Mouse (Mus musculus) stomach, embryonic 15.5 days (tissue): Measurements from ENCODE around the gene 1700093K21Rik. TPM values are rescaled to one million over a fixed set of nuclear protein-coding genes. Genes with fewer than 3 reads are reported as not detected.
A peak's percentile ranks its signal among the peaks of the same experiment; 100 is the strongest.
"Not testable (repeated sequence)": the region's sequence is repeated elsewhere in the genome, so short reads cannot be mapped to it uniquely, and the experiment has no call there.

Source experiments
- ATAC-seq: fragments of 200-750 bp; cut with Nextera tagmentation; 2 replicates; pipeline ENCODE4 v1.8.0; 2017; ENCODE audit warnings: low read depth, moderate number of reproducible peaks, moderate TSS enrichment; ENCODE audit not compliant: insufficient read depth, low FRiP score
- H3K27ac ChIP-seq: fragments of 300-500 bp; sonication (generic); 2 replicates; pipeline ENCODE4 v1.5.1; 2015; ENCODE audit warnings: mild to moderate bottlenecking, inconsistent platforms
- H3K27me3 ChIP-seq: fragments of 300-500 bp; sonication (generic); replicated peaks from 2 replicates; pipeline ENCODE4 v1.6.1; 2015; ENCODE audit warnings: inconsistent platforms
- H3K36me3 ChIP-seq: fragments of 300-500 bp; sonication (generic); 2 replicates; pipeline ENCODE4 v1.6.1; 2015; ENCODE audit warnings: inconsistent platforms
- H3K4me1 ChIP-seq: fragments of 300-500 bp; sonication (generic); 2 replicates; pipeline ENCODE4 v1.6.1; 2015; ENCODE audit warnings: inconsistent platforms
- H3K4me2 ChIP-seq: fragments of 300-500 bp; sonication (generic); 2 replicates; pipeline ENCODE4 v1.6.1; 2015; ENCODE audit warnings: mild to moderate bottlenecking, inconsistent platforms
- H3K4me3 ChIP-seq: fragments of 300-500 bp; sonication (generic); replicated peaks from 2 replicates; pipeline ENCODE4 v1.5.1; 2015; ENCODE audit warnings: inconsistent platforms
- H3K9ac ChIP-seq: fragments of 300-500 bp; sonication (generic); 2 replicates; pipeline ENCODE4 v1.6.1; 2015; ENCODE audit warnings: inconsistent platforms
- H3K9me3 ChIP-seq: fragments of 300-500 bp; sonication (generic); 2 replicates; pipeline ENCODE4 v1.6.1; 2016; ENCODE audit warnings: inconsistent platforms
- WGBS: fragments of 180-500 bp; shearing (Covaris S2); methylation state at CpG from one replicate; pipeline ENCODE4 v1.1.7; 2015; 5-methylcytosine and 5-hydroxymethylcytosine counted together
- polyA plus RNA-seq: library from polyadenylated mRNA; unstranded; fragments of >200 nt; fragmentation: Nextera tagmentation; extraction: Ambion mirVana; gene quantifications from 2 replicates; pipeline ENCODE4 v1.2.1, GENCODE M21; 2015

Gene 1700093K21Rik
- polyA plus RNA-seq, result not detected in 2 replicates

DNA sequence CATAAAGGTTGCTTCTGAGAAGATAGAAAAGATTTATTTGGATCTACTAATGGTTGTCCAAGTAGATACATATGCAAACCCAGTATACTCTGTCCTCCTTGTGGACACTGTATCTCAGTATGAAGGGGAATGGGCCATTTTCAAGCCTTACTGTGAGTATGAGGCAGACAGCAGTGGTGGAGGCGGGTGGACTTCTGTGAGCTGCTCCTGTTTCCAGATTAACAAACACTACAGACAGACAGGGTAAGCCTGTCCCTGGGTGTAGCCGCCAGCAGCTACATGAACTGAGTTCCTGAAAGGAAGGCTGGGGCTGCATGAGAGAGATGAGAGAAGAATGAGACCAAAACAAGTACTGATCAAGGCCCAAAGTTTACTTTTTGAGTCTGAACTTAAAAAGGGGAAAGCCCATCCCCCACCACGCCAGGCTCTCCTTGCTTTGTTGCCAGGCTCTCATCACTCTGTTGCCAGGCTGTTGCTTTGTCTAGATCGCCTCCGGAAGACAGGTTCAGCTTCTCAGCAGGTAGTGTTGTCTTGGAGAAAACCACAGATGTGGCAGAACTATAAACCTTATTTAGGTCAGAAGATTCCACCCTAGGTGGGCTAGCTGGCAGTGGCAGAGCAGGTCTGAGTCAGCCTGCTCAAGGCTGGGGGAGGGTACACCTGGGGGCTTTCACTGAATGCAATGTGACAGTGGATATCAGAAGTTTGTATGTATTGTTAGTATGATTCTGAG, at the start of gene 1700093K21Rik:
TSS of gene 1700093K21Rik (minus strand) at position 683 of the 733 bp plus-strand sequence.
- Histone ChIP-seq H3K36me3 (no peaks in the 10 kb centered on the region), H3K27me3 (no peaks in the 10 kb centered on the region), H3K4me3 (no peak within 1 kb of the TSS), H3K27ac (no peak within 1 kb of the TSS), H3K9ac (no peak within 1 kb of the TSS), H3K4me2 (no peak within 1 kb of the TSS), H3K4me1 (no peaks in the 10 kb centered on the region), H3K9me3 (no peaks in the 10 kb centered on the region)
- ATAC-seq, result no peak
- 48% methylated on average over 5 of the region's 5 CpGs for WGBS

DNA sequence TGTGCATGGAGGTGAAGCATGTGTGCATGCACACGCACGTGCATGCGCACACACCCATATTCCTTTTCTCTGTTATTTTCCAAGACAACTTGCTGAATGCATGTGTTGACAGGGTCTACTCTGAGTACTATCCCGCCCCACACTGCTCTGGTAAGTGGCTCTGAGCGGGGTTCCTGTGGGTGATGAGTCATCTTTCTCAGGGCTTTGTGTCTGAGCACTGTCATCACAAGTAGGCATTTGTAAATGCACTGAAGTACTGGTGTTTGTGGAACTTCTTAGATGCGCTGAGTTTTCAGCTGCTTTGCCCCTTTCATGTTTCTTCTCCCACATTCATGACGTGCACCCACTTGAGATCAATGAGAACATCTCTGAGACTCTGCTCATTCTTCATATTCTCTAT, 49.2 kb upstream of the 1700093K21Rik start:
- no peak overlapping the region for H3K27ac ChIP-seq
- WGBS, result 84% methylated on average over 7 of the region's 7 CpGs
- no peak overlapping the region for H3K4me3 ChIP-seq

DNA sequence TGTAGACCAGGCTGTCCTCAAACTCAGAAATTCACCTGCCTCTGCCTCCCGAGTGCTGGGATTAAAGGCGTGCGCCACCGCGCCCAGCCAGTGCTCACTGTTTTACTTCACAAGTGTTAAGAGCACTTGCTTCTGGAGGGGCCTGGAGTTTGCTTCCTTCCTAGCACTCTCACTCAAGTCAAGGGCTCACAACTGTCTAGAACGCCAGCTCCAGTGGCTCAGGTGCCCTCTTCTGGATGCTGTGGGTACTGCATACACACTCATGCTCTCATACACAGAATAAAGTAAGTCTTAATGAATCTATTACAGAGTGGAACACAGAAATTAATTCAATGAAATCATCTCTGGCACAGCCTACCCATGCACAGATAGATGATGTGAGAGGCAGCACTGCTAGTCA, 44.8 kb upstream of the 1700093K21Rik start:
- Histone ChIP-seq H3K9ac (no peak overlapping the region), H3K27ac (no peak overlapping the region), H3K4me2 (no peak overlapping the region), H3K27me3 (no peaks in the 10 kb centered on the region), H3K36me3 (0 out of 2 replicates have a peak, but pooled peaks cover under 1% of the 10 kb centered on the region), H3K4me3 (no peak overlapping the region), H3K9me3 (no peaks in the 10 kb centered on the region), H3K4me1 (no peaks in the 10 kb centered on the region)
- WGBS, result 61% methylated on average over 6 of the region's 6 CpGs
- ATAC-seq, result no peak

More for the DNA sequence above, 49.2 kb upstream of the 1700093K21Rik start:
- no peak overlapping the region for H3K9ac ChIP-seq
- H3K4me1 ChIP-seq, result no peaks in the 10 kb centered on the region
- no peak for ATAC-seq
- H3K9me3 ChIP-seq, result no peaks in the 10 kb centered on the region
- no peaks in the 10 kb centered on the region for H3K27me3 ChIP-seq
- 0 out of 2 replicates have a peak, but pooled peaks cover 3% of the 10 kb centered on the region for H3K36me3 ChIP-seq
- no peak overlapping the region for H3K4me2 ChIP-seq

DNA sequence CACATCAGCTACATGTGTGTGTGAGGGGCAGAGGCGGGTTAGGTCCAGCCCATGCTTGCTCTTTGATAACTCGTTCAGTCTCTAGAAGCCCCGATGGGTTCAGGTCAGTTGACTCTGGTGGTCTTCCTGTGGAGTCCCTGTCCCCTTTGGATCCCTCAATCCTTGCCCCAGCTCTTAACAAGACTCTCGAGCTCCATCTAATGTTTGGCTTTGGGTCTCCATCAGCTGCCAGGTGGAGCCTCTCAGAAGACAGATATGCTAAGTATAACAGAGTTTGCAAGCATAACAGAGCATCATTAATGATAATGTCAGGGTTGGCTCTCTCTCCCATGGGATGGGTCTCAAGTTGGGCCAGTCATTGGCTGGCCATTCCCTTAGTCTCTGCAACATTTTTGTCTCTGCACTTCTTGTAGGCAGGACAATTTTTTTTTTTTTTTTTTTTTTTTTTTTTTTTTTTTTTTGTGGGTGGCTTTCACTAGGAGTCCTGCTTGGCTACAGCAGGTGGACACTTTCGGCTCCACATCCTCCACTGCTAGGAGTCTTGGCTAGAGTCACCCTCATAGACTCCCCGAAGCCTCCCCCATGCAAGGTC, 36.2 kb upstream of the 1700093K21Rik start:
- H3K36me3 ChIP-seq, result no peaks in the 10 kb centered on the region
- no peak for ATAC-seq
- no peaks in the 10 kb centered on the region for H3K4me1 ChIP-seq
- H3K4me3 ChIP-seq, result no peak overlapping the region
- H3K4me2 ChIP-seq, result no peak overlapping the region
- no peaks in the 10 kb centered on the region for H3K27me3 ChIP-seq
- H3K9me3 ChIP-seq, result no peaks in the 10 kb centered on the region
- no peak overlapping the region for H3K27ac ChIP-seq
- 64% methylated on average over 6 of the region's 6 CpGs for WGBS
- no peak overlapping the region for H3K9ac ChIP-seq

DNA sequence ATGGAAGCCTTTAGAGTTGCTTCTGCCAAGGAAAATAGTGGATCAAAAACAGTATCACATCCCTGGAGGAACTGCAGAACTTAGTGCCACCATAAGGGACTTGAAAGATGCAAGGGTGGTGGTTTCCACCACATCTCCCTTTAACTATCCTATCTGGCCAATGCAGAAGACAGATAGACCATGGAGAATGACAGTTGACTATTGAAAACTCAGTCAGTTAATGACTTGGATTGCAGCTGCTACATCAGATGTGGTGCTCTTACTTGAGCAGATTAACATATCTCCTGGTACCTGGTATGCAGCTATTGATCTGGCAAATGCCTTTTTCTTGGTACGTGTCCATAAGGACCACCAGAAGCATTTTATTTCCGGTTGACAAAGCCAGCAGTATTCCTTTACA, 16.5 kb upstream of the 1700093K21Rik start:
- H3K27me3 ChIP-seq, result no peaks in the 10 kb centered on the region
- H3K9me3 ChIP-seq, result no peaks in the 10 kb centered on the region
- H3K4me3 ChIP-seq, result no peak overlapping the region
- H3K4me2 ChIP-seq, result no peak overlapping the region
- no peaks in the 10 kb centered on the region for H3K4me1 ChIP-seq
- no peak for ATAC-seq
- WGBS, result 73% methylated on average over 2 of the region's 2 CpGs
- H3K9ac ChIP-seq, result no peak overlapping the region
- H3K36me3 ChIP-seq, result no peaks in the 10 kb centered on the region
- H3K27ac ChIP-seq, result no peak overlapping the region

GRCm38 (mm10) chr11:23518981-23519380, 2.0 kb downstream of the 1700093K21Rik start:
- Histone ChIP-seq H3K4me2 (no peak overlapping the region), H3K9ac (no peak overlapping the region; the same call in 1 of the 2 replicates), H3K9me3 (no peaks in the 10 kb centered on the region), H3K36me3 (no peaks in the 10 kb centered on the region), H3K27me3 (no peaks in the 10 kb centered on the region), H3K4me1 (no peaks in the 10 kb centered on the region), H3K27ac (no peak overlapping the region), H3K4me3 (no peak overlapping the region)
- WGBS, result 73% methylated on average over 3 of the region's 3 CpGs
- ATAC-seq, result no peak

- H3K4me1 ChIP-seq, result no peaks in the 10 kb centered on the region
- 76% methylated on average over 2 of the region's 2 CpGs for WGBS
- no peaks in the 10 kb centered on the region for H3K36me3 ChIP-seq
- no peaks in the 10 kb centered on the region for H3K27me3 ChIP-seq
- no peaks in the 10 kb centered on the region for H3K9me3 ChIP-seq
- H3K9ac ChIP-seq, result no peak overlapping the region
- H3K27ac ChIP-seq, result no peak overlapping the region
- H3K4me2 ChIP-seq, result no peak overlapping the region
- H3K4me3 ChIP-seq, result no peak overlapping the region
- no peak for ATAC-seq
Measured at GRCm38 (mm10) chr11:23515315-23515714, 5.6 kb downstream of the 1700093K21Rik start.

DNA sequence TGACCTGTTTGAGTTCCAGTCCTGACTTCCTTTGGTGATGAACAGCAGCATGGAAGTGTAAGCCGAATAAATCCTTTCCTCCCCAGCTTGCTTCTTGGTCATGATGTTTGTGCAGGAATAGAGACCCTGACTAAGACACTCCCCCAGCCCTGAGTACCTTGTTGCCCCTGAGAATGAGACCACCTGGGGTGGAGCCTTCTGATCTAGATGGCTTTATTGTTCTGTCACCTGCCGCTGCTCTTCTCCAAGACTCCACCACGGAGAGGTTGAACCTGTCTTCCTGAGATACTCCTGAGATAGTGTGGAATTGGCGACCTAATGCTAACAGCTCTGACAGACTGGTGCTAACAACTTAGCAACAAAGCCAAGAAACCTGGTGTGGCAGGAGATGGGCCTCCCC, 6.2 kb downstream of the 1700093K21Rik start:
- not testable (repeated sequence) for H3K9ac ChIP-seq, H3K9me3 ChIP-seq, H3K27ac ChIP-seq, H3K36me3 ChIP-seq, H3K4me2 ChIP-seq, H3K4me3 ChIP-seq, ATAC-seq, H3K4me1 ChIP-seq, H3K27me3 ChIP-seq
- WGBS, result 38% methylated on average over 4 of the region's 4 CpGs

GRCm38 (mm10) chr11:23504801-23505200, 16.2 kb downstream of the 1700093K21Rik start:
- 79% methylated on average over 5 of the region's 5 CpGs for WGBS
- not testable (repeated sequence) for ATAC-seq

DNA sequence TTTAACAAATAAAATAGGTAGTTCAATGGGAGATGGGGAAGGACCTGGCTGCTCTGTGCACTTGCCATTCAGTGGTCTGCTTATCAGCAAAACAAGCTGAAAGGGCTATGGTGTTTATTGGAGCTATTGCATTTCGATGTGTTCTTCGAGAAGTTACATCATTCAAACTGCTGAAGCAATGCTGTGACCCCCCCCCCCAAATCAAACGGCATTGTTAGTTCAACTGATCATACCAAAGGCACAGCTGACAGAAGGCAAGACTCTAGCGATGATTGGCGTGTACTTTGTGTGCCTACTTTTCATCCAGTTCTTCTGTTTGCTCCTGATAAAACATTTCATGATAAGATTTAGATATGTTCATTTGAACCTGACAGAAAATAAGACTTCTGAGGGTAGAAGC, 22.3 kb downstream of the 1700093K21Rik start:
- no peak for ATAC-seq
- Histone ChIP-seq H3K4me1 (peaks cover 12% of the 10 kb centered on the region; the same call in 1 of the 2 replicates), H3K36me3 (peaks cover 6% of the 10 kb centered on the region; the same call in 1 of the 2 replicates), H3K27ac (peak overlapping the region; percentile 77; the same call in 1 of the 2 replicates), H3K4me3 (peak overlapping the region; percentile 90), H3K9ac (no peak overlapping the region), H3K27me3 (no peaks in the 10 kb centered on the region), H3K4me2 (peak overlapping the region; percentile 74), H3K9me3 (no peaks in the 10 kb centered on the region)
- 38% methylated on average over 5 of the region's 5 CpGs for WGBS

More at GRCm38 (mm10) chr11:23504801-23505200, 16.2 kb downstream of the 1700093K21Rik start:
- not testable (repeated sequence) for H3K4me1 ChIP-seq, H3K4me2 ChIP-seq, H3K9me3 ChIP-seq, H3K27me3 ChIP-seq, H3K36me3 ChIP-seq, H3K4me3 ChIP-seq, H3K27ac ChIP-seq, H3K9ac ChIP-seq

DNA sequence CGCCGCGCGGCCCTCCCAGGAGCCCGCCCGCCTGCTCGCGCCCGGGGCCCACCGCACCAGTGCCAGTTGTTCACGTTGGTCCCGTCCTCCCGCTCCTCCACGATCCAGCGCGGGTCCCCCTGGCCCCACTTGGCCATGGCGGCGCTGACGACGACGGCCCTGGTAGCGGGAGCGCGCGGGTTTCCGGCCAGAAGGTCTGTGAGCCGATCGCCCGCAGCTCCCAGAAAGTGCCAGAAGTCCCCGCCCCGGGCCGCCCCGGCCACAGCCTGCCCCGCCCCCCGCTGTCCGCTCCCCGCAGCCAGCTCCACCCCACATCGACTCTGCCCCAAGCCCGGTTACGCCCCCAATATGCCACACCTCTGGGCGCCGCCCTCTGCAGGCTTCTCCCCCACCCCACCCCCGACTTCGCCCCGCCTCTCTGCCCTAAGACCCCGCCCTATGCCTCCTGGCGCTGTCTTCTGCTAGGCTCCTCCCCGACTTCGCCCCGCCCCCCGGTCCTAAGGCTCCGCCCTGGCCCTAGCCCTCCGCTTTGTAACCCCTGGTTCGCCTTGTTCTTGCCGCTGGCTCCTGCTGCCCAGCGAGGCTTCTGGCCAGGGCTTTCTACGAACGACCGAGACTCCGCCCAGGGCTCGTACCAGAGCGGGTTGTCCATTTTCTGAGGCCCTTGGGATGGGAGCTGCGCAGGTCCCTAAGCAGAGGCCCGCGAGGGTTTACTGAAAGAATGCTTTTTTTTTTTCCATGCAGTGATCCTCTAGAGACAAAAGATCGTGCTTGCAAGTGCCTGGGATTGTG, 23.0 kb downstream of the 1700093K21Rik start, which contains the start of gene Ahsa2:
TSS of gene Ahsa2 (minus strand) at position 313 of the 792 bp plus-strand sequence.
- 1% methylated on average over 60 of the region's 66 CpGs for WGBS
- peaks cover 6% of the 10 kb centered on the region; the same call in 1 of the 2 replicates for H3K36me3 ChIP-seq
- H3K9ac ChIP-seq, result peak within 1 kb of the TSS; percentile 96
- H3K9me3 ChIP-seq, result no peaks in the 10 kb centered on the region
- peak within 1 kb of the TSS; percentile 81 for H3K4me2 ChIP-seq
- no peaks in the 10 kb centered on the region for H3K27me3 ChIP-seq
- peak; percentile 95 for ATAC-seq
- H3K27ac ChIP-seq, result peak within 1 kb of the TSS; percentile 96
- peaks cover 12% of the 10 kb centered on the region; the same call in 1 of the 2 replicates for H3K4me1 ChIP-seq
- peak within 1 kb of the TSS; percentile 90 for H3K4me3 ChIP-seq
